Mouse (Mus musculus): Measurements from ENCODE around the gene Arhgef25. TPM values are rescaled to one million over a fixed set of nuclear protein-coding genes. Genes with fewer than 3 reads are reported as not detected.
A peak's percentile ranks its signal among the peaks of the same experiment; 100 is the strongest.

Arhgef25 gene
- polyA plus RNA-seq, 1 experiment: 36.7 TPM

DNA sequence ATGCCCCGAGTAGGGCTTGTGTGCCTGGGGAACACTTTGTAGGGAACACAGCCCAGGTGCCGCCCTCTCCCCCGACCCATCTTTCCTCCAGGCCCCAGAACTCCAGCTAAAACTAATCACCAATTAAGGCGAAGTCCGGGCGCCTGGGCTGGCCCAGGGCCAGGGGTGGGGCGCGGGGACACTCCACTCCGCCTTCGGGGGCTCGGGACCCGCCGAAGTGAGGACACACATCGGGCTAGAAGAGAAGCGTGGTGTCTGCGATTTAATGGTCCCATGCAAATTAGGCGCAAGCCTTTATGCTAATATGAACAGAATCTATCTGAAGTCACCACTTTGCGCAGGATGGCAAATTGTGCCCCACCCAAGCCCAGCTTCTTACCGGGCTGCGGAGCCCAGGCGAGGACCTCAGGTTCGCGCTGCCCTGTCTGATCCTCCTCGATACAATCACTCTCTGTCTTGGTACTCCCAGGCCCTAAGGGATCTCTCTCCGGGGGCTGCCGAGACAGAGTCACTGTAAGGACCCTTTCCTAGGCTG is 700 bp downstream of the Arhgef25 start:
- Histone ChIP-seq H3K4me3 (replicated peaks; ENCODE audit: extremely low read depth, low read depth, low read length) (peak overlapping the region; percentile 54), H3K4me1 (ENCODE audit: control insufficient read depth, insufficient read depth, low read length) (no peaks in the 10 kb centered on the region)
- TF ChIP-seq POLR2A (IDR thresholded peaks at IDR 0.05; ENCODE audit: borderline replicate concordance, extremely low read depth, low read depth, low read length) (0 out of 2 replicates have a peak, but pooled peaks have one; percentile 11), CTCF (IDR thresholded peaks at IDR 0.05; ENCODE audit: insufficient read depth, low read length) (no peak)
- peak; percentile 46 for DNase-seq
- WGBS: 2% methylated on average over 26 of the region's 26 CpGs

DNA sequence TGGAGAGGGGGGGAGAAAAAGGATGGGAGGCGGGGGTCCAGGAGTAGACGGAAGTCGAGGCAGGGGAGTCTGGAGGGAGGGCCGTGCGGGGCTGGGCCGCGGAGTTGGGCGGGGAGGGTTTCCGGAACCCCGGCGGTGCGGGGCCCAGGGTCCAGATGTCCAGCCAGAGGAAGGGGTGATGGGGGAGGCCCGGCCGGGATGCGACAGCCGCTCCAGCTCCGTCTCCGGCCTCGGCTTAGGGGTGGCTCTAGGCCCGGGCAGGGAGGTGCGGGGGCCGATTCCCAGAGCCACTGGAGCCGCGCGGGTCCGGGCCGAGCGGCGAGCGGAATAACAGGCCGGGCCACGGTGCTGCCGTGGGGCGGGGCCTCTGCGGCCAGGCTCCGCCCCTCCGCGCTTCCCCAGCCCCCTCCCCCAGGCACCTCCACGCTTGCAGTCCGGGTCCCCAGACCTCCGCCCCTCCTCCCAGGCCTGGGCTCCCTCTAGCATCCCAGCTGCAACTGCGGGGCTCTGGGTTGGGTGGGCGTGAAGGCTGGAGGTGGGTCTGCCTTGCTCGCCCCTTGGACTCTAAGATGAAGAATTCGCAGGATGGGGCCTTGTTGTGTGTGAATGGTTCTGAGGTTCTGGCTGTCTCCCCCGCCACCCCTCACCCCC is 1.3 kb downstream of the Arhgef25 start:
- H3K4me1 ChIP-seq (ENCODE audit: control insufficient read depth, insufficient read depth, low read length): no peaks in the 10 kb centered on the region
- DNase-seq: peak; percentile 51
- H3K4me3 ChIP-seq (replicated peaks; ENCODE audit: extremely low read depth, low read depth, low read length): peak overlapping the region; percentile 63
- WGBS: under 1% methylated on average over 45 of the region's 46 CpGs
- TF ChIP-seq POLR2A (IDR thresholded peaks at IDR 0.05; ENCODE audit: borderline replicate concordance, extremely low read depth, low read depth, low read length) (peak; percentile 31; the same call in 1 of the 2 replicates), CTCF (IDR thresholded peaks at IDR 0.05; ENCODE audit: insufficient read depth, low read length) (no peak)

DNA sequence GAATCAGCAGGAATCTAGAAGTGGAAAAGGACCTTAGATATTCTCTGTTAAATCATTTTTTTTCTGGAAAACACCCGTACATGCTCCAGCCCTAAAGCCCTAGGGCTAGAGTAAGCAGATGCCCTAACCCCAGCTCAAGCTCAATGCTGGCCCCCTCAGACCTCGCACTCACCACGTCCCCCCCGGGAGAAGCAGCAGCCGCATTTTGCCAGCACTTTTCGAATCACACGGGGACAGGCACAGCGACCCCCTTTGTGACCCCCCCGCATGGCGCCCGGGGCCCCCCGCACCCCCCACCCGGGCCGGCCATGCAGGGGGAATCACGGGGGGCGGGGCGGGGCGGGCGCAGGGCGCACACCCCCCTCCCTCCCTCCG is 1.8 kb downstream of the Arhgef25 start:
- Histone ChIP-seq H3K4me3 (replicated peaks; ENCODE audit: extremely low read depth, low read depth, low read length) (no peak overlapping the region), H3K4me1 (ENCODE audit: control insufficient read depth, insufficient read depth, low read length) (no peaks in the 10 kb centered on the region)
- no peak for DNase-seq
- WGBS: 3% methylated on average over 16 of the region's 21 CpGs
- TF ChIP-seq CTCF (IDR thresholded peaks at IDR 0.05; ENCODE audit: insufficient read depth, low read length) (no peak), POLR2A (IDR thresholded peaks at IDR 0.05; ENCODE audit: borderline replicate concordance, extremely low read depth, low read depth, low read length) (no peak)

DNA sequence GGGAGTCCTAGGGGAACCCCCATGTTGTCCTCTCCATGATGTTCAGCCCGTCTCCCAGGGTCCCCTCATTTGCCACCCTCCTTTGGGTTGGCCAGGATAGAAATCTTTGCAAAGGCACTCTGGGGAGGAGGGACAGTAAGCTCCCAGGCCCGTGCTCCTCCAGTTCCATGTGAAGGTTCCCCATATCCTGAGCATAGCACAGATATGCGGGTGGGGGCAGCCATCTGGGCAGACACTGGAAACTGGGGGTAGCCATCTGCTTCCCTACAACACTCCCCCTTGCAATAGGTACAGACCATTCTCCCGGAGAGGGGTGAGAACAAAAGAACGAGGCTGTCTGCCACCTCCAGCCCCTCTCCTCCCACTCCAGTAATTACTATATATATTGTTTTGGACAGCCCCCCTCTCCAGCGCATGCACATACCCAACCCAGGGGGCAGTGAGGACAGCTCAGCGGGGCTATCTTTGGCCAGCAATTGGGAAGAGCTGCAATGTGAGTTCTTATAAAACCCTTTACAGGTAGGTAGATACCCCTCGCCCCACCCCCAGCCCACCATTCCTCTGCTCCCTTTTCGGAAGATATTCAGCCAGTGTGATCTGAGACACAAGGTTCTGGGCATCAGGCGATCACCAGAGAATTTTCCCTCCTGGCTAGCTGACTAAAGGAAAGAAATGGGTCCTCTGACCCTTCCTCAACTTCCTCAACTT is 2.4 kb downstream of the Arhgef25 start:
- TF ChIP-seq CTCF (IDR thresholded peaks at IDR 0.05; ENCODE audit: insufficient read depth, low read length) (no peak), POLR2A (IDR thresholded peaks at IDR 0.05; ENCODE audit: borderline replicate concordance, extremely low read depth, low read depth, low read length) (no peak)
- Histone ChIP-seq H3K4me1 (ENCODE audit: control insufficient read depth, insufficient read depth, low read length) (no peaks in the 10 kb centered on the region), H3K4me3 (replicated peaks; ENCODE audit: extremely low read depth, low read depth, low read length) (no peak overlapping the region)
- WGBS: 64% methylated on average over 10 of the region's 10 CpGs
- DNase-seq: no peak

DNA sequence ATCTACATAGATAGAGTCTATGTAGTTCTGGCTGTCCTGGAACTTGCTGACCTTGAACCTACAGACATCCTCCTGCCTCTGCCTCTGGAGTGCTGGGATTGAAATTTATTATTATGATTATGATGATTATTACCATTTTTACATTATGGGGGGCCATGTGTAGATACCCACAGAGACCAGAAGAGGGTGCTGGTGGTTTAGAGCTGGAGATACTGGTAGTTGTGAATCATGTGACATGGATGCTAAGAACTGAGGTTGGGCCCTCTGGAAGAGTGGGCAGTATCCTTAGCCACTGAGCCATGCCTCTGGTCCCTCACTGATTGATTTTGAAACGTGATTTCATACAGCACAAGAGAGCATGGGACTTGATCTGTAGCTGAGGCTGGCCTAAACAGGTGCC is 3.4 kb downstream of the Arhgef25 start:
- no peak overlapping the region for H3K4me3 ChIP-seq (replicated peaks; ENCODE audit: extremely low read depth, low read depth, low read length)
- 75% methylated on average over 1 of the region's 1 CpGs for WGBS
- no peaks in the 10 kb centered on the region for H3K4me1 ChIP-seq (ENCODE audit: control insufficient read depth, insufficient read depth, low read length)
- 0 out of 2 replicates have a peak, but pooled peaks have one; percentile 5 for TF ChIP-seq CTCF (IDR thresholded peaks at IDR 0.05; ENCODE audit: insufficient read depth, low read length)
- no peak for TF ChIP-seq POLR2A (IDR thresholded peaks at IDR 0.05; ENCODE audit: borderline replicate concordance, extremely low read depth, low read depth, low read length)
- no peak for DNase-seq

DNA sequence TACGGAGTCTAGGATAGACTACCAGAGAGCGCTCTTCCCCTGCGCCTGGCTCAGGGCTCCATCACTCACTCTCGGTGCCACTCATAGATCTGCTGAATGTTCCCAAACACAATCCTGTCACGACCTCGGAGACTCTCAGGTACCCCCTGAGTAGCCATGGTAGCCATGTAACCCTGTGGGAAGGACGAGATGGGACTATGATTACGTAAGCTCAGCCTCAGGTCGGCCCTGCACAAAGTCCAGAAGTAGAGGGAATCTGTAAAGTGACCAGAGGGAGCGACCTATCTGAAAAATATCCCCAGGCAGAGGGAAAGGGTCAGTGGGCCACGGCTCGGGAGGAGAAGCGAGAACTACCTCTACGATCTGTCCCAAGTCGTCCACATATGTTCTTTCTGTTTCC is 4.4 kb downstream of the Arhgef25 start:
- TF ChIP-seq CTCF (IDR thresholded peaks at IDR 0.05; ENCODE audit: insufficient read depth, low read length) (no peak), POLR2A (IDR thresholded peaks at IDR 0.05; ENCODE audit: borderline replicate concordance, extremely low read depth, low read depth, low read length) (no peak)
- no peak for DNase-seq
- Histone ChIP-seq H3K4me1 (ENCODE audit: control insufficient read depth, insufficient read depth, low read length) (no peaks in the 10 kb centered on the region), H3K4me3 (replicated peaks; ENCODE audit: extremely low read depth, low read depth, low read length) (no peak overlapping the region)
- WGBS: 87% methylated on average over 15 of the region's 15 CpGs

DNA sequence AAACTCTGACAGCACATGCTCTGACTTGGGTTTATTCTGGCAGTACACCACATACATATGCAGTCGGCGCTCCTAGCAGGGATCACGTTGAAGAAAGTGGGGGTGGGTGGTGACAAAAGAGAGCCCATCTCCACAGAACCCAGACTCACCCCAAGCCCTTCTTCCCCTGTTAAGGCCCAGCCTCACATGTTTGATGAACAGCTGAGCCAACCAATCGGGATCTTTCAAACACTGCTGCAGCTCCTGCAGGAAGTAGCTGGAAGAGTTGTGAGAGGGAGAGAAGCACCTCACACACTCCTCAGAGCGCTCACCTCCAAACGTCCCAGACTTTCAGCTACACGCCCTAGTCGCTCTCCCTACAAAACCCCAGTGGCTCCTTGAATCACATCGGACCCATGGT is 4.8 kb downstream of the Arhgef25 start:
- 77% methylated on average over 9 of the region's 9 CpGs for WGBS
- no peak for TF ChIP-seq POLR2A (IDR thresholded peaks at IDR 0.05; ENCODE audit: borderline replicate concordance, extremely low read depth, low read depth, low read length)
- TF ChIP-seq CTCF (IDR thresholded peaks at IDR 0.05; ENCODE audit: insufficient read depth, low read length): no peak
- Histone ChIP-seq H3K4me3 (replicated peaks; ENCODE audit: extremely low read depth, low read depth, low read length) (no peak overlapping the region), H3K4me1 (ENCODE audit: control insufficient read depth, insufficient read depth, low read length) (no peaks in the 10 kb centered on the region)
- no peak for DNase-seq

DNA sequence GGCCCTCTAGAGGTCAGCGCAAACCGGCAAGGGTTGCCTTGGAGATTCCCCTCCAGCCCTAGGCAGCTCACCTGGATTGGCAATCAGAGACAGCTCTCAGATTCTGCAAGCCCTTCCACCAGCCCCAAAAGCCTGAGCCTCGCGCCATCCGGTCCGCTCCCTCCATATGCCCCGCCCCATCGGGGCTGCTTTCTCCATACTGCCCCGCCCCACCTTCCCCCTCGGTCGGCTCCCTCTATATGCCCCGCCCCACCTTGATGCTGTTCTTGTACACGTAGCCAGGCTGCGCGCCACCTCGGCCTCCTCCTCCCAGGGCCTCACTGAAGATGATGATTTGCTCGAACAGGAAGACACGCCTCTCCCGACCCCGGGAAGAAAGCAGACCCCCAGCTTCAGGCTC is 6.1 kb downstream of the Arhgef25 start:
- H3K4me3 ChIP-seq (replicated peaks; ENCODE audit: extremely low read depth, low read depth, low read length): no peak overlapping the region
- WGBS: 27% methylated on average over 20 of the region's 20 CpGs
- no peak for DNase-seq
- TF ChIP-seq POLR2A (IDR thresholded peaks at IDR 0.05; ENCODE audit: borderline replicate concordance, extremely low read depth, low read depth, low read length) (no peak), CTCF (IDR thresholded peaks at IDR 0.05; ENCODE audit: insufficient read depth, low read length) (no peak)
- no peaks in the 10 kb centered on the region for H3K4me1 ChIP-seq (ENCODE audit: control insufficient read depth, insufficient read depth, low read length)

DNA sequence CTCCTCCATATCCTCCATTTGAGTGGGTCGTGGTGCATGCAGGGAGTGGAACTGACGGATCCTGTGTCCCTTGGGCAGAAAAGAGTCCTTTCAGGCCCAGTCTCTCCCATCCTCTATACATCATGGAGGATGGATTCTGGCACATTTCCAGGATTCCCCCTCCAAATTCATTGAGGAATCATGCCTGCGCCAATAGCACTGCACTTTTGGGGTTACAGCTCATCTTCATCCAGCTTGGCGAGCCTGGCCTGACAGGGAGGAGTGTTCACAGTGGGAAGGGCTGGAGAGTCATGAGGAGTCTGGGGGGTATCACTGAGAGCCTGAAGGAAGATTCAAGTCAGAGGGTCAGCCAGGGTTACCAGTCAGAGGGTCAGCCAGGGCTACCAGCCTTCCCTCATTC is 7.3 kb downstream of the Arhgef25 start:
- DNase-seq: no peak
- H3K4me1 ChIP-seq (ENCODE audit: control insufficient read depth, insufficient read depth, low read length): peaks cover 3% of the 10 kb centered on the region; the same call in 1 of the 2 replicates
- WGBS: 75% methylated on average over 4 of the region's 4 CpGs
- no peak overlapping the region for H3K4me3 ChIP-seq (replicated peaks; ENCODE audit: extremely low read depth, low read depth, low read length)
- TF ChIP-seq CTCF (IDR thresholded peaks at IDR 0.05; ENCODE audit: insufficient read depth, low read length): no peak
- no peak for TF ChIP-seq POLR2A (IDR thresholded peaks at IDR 0.05; ENCODE audit: borderline replicate concordance, extremely low read depth, low read depth, low read length)
